Mouse (Mus musculus) intestine, embryonic 16.5 days (tissue): Measurements from ENCODE around the gene Nr1d2. TPM values are rescaled to one million over a fixed set of nuclear protein-coding genes. Genes with fewer than 3 reads are reported as not detected.
"Not testable (repeated sequence)": the region's sequence is repeated elsewhere in the genome, so short reads cannot be mapped to it uniquely, and the experiment has no call there.

ENCODE experiments used
- ATAC-seq: fragments of 200-750 bp; cut with Nextera tagmentation; 2 replicates; pipeline ENCODE4 v1.8.0; 2017; ENCODE audit warnings: moderate TSS enrichment, moderate library complexity
- H3K27ac ChIP-seq: fragments of 300-500 bp; sonication (generic); 2 replicates; pipeline ENCODE4 v1.5.1; 2014; ENCODE audit warnings: mild to moderate bottlenecking, low read length
- H3K27me3 ChIP-seq: fragments of 300-500 bp; sonication (generic); replicated peaks from 2 replicates; pipeline ENCODE4 v1.6.1; 2014; ENCODE audit warnings: low read length, control low read depth, mixed read lengths; ENCODE audit not compliant: control insufficient read depth, insufficient read depth
- H3K36me3 ChIP-seq: fragments of 300-500 bp; sonication (generic); 2 replicates; pipeline ENCODE4 v1.6.1; 2014; ENCODE audit warnings: low read length, control low read depth; ENCODE audit not compliant: control insufficient read depth, insufficient read depth
- H3K4me1 ChIP-seq: fragments of 300-500 bp; sonication (generic); 2 replicates; pipeline ENCODE4 v1.6.1; 2014; ENCODE audit warnings: low read length, control low read depth, mixed read lengths; ENCODE audit not compliant: control insufficient read depth, insufficient read depth
- H3K4me2 ChIP-seq: fragments of 300-500 bp; sonication (generic); 2 replicates; pipeline ENCODE4 v1.6.1; 2014; ENCODE audit warnings: low read depth, low read length, control low read depth
- H3K4me3 ChIP-seq: fragments of 300-500 bp; sonication (generic); 2 replicates; pipeline ENCODE4 v1.5.1; 2014; ENCODE audit warnings: mild to moderate bottlenecking, low read length
- H3K9ac ChIP-seq: fragments of 300-500 bp; sonication (generic); 2 replicates; pipeline ENCODE4 v1.6.1; 2014; ENCODE audit warnings: low read depth, low read length
- H3K9me3 ChIP-seq: fragments of 300-500 bp; sonication (generic); 2 replicates; pipeline ENCODE4 v1.6.1; 2016; ENCODE audit warnings: low read length, control low read depth; ENCODE audit not compliant: control insufficient read depth
- WGBS: fragments of 180-500 bp; shearing (Covaris S2); extraction: QIAGEN DNeasy Blood & Tissue Kit; methylation state at CpG from one replicate; pipeline ENCODE4 v1.1.7; 2014; 5-methylcytosine and 5-hydroxymethylcytosine counted together
- polyA plus RNA-seq: library from polyadenylated mRNA; unstranded; fragments of >200 nt; fragmentation: Nextera tagmentation; extraction: Ambion mirVana; gene quantifications from 2 replicates; pipeline ENCODE4 v1.2.1, GENCODE M21; 2015

Gene Nr1d2
- polyA plus RNA-seq, 1 experiment from 2014 or later = 3.8 TPM

- H3K4me1 ChIP-seq = no peaks in the 10 kb centered on the region
- ATAC-seq = peak; percentile 100
- peak within 1 kb of the TSS; percentile 98 for H3K9ac ChIP-seq
- no peaks in the 10 kb centered on the region for H3K9me3 ChIP-seq
- peak within 1 kb of the TSS; percentile 89 for H3K4me3 ChIP-seq
- peaks cover 3% of the 10 kb centered on the region; the same call in 1 of the 2 replicates for H3K36me3 ChIP-seq
- H3K27me3 ChIP-seq = no peaks in the 10 kb centered on the region
- H3K27ac ChIP-seq = peak within 1 kb of the TSS; percentile 86
- under 1% methylated on average over 77 of the region's 78 CpGs for WGBS
- peak within 1 kb of the TSS; percentile 80 for H3K4me2 ChIP-seq
Observed at GRCm38 (mm10) chr14:18270529-18271441, 31.9 kb upstream of the Nr1d2 start, which contains the start of the genes Nkiras1 and Rpl15. Gene Nkiras1, plus strand, starts transcription at chr14:18271136. Gene Rpl15, minus strand, starts transcription at chr14:18271391.

- Histone ChIP-seq H3K9ac (peak overlapping the region; percentile 98), H3K27ac (peak overlapping the region; percentile 82), H3K4me2 (peak overlapping the region; percentile 72), H3K4me3 (peak overlapping the region; percentile 89)
- ATAC-seq, H3K27me3 ChIP-seq, H3K9me3 ChIP-seq, H3K4me1 ChIP-seq, H3K36me3 ChIP-seq: not testable (repeated sequence)
- 0% methylated on average over 22 of the region's 24 CpGs for WGBS
Observed at GRCm38 (mm10) chr14:18269947-18270528, 31.1 kb upstream of the Nr1d2 start.

GRCm38 (mm10) chr14:18263427-18263826 is 24.5 kb upstream of the Nr1d2 start:
- no peak overlapping the region for H3K4me2 ChIP-seq
- 54% methylated on average over 4 of the region's 4 CpGs for WGBS
- ATAC-seq = no peak
- H3K9me3 ChIP-seq = no peaks in the 10 kb centered on the region
- H3K36me3 ChIP-seq = peaks cover 3% of the 10 kb centered on the region; the same call in 1 of the 2 replicates
- no peaks in the 10 kb centered on the region for H3K4me1 ChIP-seq
- no peak overlapping the region for H3K4me3 ChIP-seq
- no peak overlapping the region for H3K9ac ChIP-seq
- no peak overlapping the region for H3K27ac ChIP-seq
- no peaks in the 10 kb centered on the region for H3K27me3 ChIP-seq

- H3K27me3 ChIP-seq = no peaks in the 10 kb centered on the region
- ATAC-seq = no peak
- H3K4me2 ChIP-seq = no peak overlapping the region
- H3K36me3 ChIP-seq = no peaks in the 10 kb centered on the region
- WGBS = 84% methylated on average over 3 of the region's 3 CpGs
- H3K9me3 ChIP-seq = no peaks in the 10 kb centered on the region
- H3K9ac ChIP-seq = no peak overlapping the region
- no peak overlapping the region for H3K27ac ChIP-seq
- H3K4me3 ChIP-seq = no peak overlapping the region
- no peaks in the 10 kb centered on the region for H3K4me1 ChIP-seq
Observed at GRCm38 (mm10) chr14:18261203-18261602, 22.3 kb upstream of the Nr1d2 start.

GRCm38 (mm10) chr14:18242638-18243130 is 3.8 kb upstream of the Nr1d2 start:
- Histone ChIP-seq H3K4me1 (no peaks in the 10 kb centered on the region), H3K36me3 (no peaks in the 10 kb centered on the region), H3K27ac (no peak overlapping the region), H3K9ac (no peak overlapping the region), H3K4me3 (no peak overlapping the region), H3K27me3 (no peaks in the 10 kb centered on the region), H3K4me2 (no peak overlapping the region), H3K9me3 (no peaks in the 10 kb centered on the region)
- ATAC-seq = no peak
- 83% methylated on average over 21 of the region's 21 CpGs for WGBS

GRCm38 (mm10) chr14:18241786-18242185 is 2.9 kb upstream of the Nr1d2 start:
- no peak for ATAC-seq
- Histone ChIP-seq H3K4me1 (peaks cover 5% of the 10 kb centered on the region; the same call in 1 of the 2 replicates), H3K9me3 (no peaks in the 10 kb centered on the region), H3K36me3 (no peaks in the 10 kb centered on the region), H3K4me3 (no peak overlapping the region), H3K27me3 (no peaks in the 10 kb centered on the region), H3K27ac (no peak overlapping the region), H3K4me2 (no peak overlapping the region), H3K9ac (no peak overlapping the region)
- 86% methylated on average over 4 of the region's 4 CpGs for WGBS

GRCm38 (mm10) chr14:18240132-18240531 is 1.2 kb upstream of the Nr1d2 start:
- peaks cover 5% of the 10 kb centered on the region; the same call in 1 of the 2 replicates for H3K4me1 ChIP-seq
- 67% methylated on average over 7 of the region's 7 CpGs for whole genome bisulfite sequencing
- no peak overlapping the region for H3K9ac ChIP-seq
- H3K4me3 ChIP-seq = no peak overlapping the region
- H3K27ac ChIP-seq = no peak overlapping the region
- H3K9me3 ChIP-seq = no peaks in the 10 kb centered on the region
- H3K27me3 ChIP-seq = no peaks in the 10 kb centered on the region
- H3K36me3 ChIP-seq = no peaks in the 10 kb centered on the region
- no peak overlapping the region for H3K4me2 ChIP-seq
- ATAC-seq = no peak

- no peaks in the 10 kb centered on the region for H3K9me3 ChIP-seq
- peak overlapping the region; percentile 77 for H3K27ac ChIP-seq
- H3K27me3 ChIP-seq = no peaks in the 10 kb centered on the region
- WGBS = under 1% methylated on average over 66 of the region's 71 CpGs
- peak overlapping the region; percentile 81 for H3K4me2 ChIP-seq
- H3K4me3 ChIP-seq = peak overlapping the region; percentile 79
- no peaks in the 10 kb centered on the region for H3K36me3 ChIP-seq
- ATAC-seq = peak; percentile 89
- peaks cover 5% of the 10 kb centered on the region; the same call in 1 of the 2 replicates for H3K4me1 ChIP-seq
- peak overlapping the region; percentile 76 for H3K9ac ChIP-seq
Observed at GRCm38 (mm10) chr14:18238131-18238749, 687 bp downstream of the Nr1d2 start.

GRCm38 (mm10) chr14:18237381-18237780 is 1.5 kb downstream of the Nr1d2 start:
- Histone ChIP-seq H3K4me3 (no peak overlapping the region), H3K4me1 (peaks cover 5% of the 10 kb centered on the region; the same call in 1 of the 2 replicates), H3K4me2 (no peak overlapping the region), H3K9me3 (no peaks in the 10 kb centered on the region), H3K27me3 (no peaks in the 10 kb centered on the region), H3K9ac (no peak overlapping the region), H3K27ac (no peak overlapping the region), H3K36me3 (no peaks in the 10 kb centered on the region)
- ATAC-seq = no peak
- WGBS = 64% methylated on average over 4 of the region's 4 CpGs
